Mouse (Mus musculus) CH12.LX (cell line): ENCODE data around the gene Kcnip4.

Experiments
- CTCF ChIP-seq, 2 experiments: IDR thresholded peaks in 1 of 2; conservative IDR thresholded peaks in 1 of 2; 2 replicates each; pipeline ENCODE4 v1.5.1; 2011 to 2012; ENCODE audit warnings: low read depth in 2 of 2, low read length in 2 of 2, improper control_type of control experiment in 1 of 2, inconsistent platforms in 1 of 2, mild to moderate bottlenecking in 1 of 2, moderate library complexity in 1 of 2
- EP300 ChIP-seq: IDR thresholded peaks from 2 replicates; pipeline ENCODE4 v1.6.1; 2011; ENCODE audit warnings: low read length, improper control_type of control experiment
- ETS1 ChIP-seq: conservative IDR thresholded peaks from 2 replicates; pipeline ENCODE4 v1.6.1; 2012; ENCODE audit warnings: low read depth, mild to moderate bottlenecking, inconsistent platforms, low read length, improper control_type of control experiment, moderate library complexity
- GABPA ChIP-seq: IDR thresholded peaks from 2 replicates; pipeline ENCODE4 v1.6.1; 2012; ENCODE audit warnings: low read depth, low read length, improper control_type of control experiment, inconsistent platforms; ENCODE audit not compliant: insufficient replicate concordance
- HCFC1 ChIP-seq: IDR thresholded peaks from 2 replicates; pipeline ENCODE4 v1.6.1; 2012; ENCODE audit warnings: low read depth, mild to moderate bottlenecking, inconsistent platforms, low read length, improper control_type of control experiment
- KAT2A ChIP-seq: IDR thresholded peaks from 2 replicates; pipeline ENCODE4 v1.6.1; 2012; ENCODE audit warnings: low read length, improper control_type of control experiment, inconsistent platforms; ENCODE audit not compliant: insufficient replicate concordance
- MAX ChIP-seq: IDR thresholded peaks from 2 replicates; pipeline ENCODE4 v1.6.1; 2011; ENCODE audit warnings: low read length, improper control_type of control experiment
- NRF1 ChIP-seq: IDR thresholded peaks from 2 replicates; pipeline ENCODE4 v1.6.1; 2014; ENCODE audit warnings: low read depth, mild to moderate bottlenecking, inconsistent platforms, low read length, improper control_type of control experiment, moderate library complexity
- POLR2A ChIP-seq: IDR thresholded peaks from 2 replicates; pipeline ENCODE4 v1.6.1; 2011; ENCODE audit warnings: low read depth, mild to moderate bottlenecking, improper control_type of control experiment, low read length
- RAD21 ChIP-seq: IDR thresholded peaks from 2 replicates; pipeline ENCODE4 v1.6.1; 2011; ENCODE audit warnings: low read depth, mild to moderate bottlenecking, low read length, improper control_type of control experiment, moderate library complexity
- SMC3 ChIP-seq: IDR thresholded peaks from 2 replicates; pipeline ENCODE4 v1.6.1; 2011; ENCODE audit warnings: low read depth, low read length, improper control_type of control experiment
- UBTF ChIP-seq: IDR thresholded peaks from 2 replicates; pipeline ENCODE4 v1.6.1; 2012; ENCODE audit warnings: low read depth, mild to moderate bottlenecking, inconsistent platforms, low read length, improper control_type of control experiment, moderate library complexity
- USF2 ChIP-seq: conservative IDR thresholded peaks from 2 replicates; pipeline ENCODE4 v1.6.1; 2011; ENCODE audit warnings: low read depth, low read length, improper control_type of control experiment
- ZKSCAN1 ChIP-seq: IDR thresholded peaks from 2 replicates; pipeline ENCODE4 v1.6.1; 2012; ENCODE audit warnings: low read depth, inconsistent platforms, low read length, improper control_type of control experiment, borderline replicate concordance

DNA sequence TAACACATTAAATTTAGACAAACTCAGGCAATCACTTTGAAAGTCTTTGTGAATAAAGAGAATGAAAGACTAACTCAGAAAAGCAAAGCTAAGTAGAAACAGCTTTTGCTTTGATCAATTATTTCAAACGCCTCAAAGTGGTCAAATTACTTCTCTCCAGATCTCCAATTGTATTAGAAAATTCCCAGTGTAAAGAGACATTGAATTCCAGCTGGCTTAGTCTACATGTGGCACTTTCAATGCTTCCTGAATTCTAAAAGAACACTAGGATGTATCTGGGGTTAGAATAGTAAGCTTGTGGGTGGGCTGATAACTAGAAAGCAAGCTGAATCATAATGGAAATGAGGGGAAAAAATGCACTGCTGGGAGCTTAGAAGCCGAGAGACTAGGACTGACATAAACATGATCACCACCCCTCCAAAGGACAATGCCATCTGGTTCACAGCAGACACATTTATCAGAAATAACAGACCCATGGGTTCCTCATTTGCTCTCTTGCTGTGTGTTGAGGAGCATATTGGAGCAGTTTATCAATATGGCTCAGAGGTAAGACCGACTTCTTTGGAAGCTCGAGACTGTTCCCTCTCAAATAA is 323.4 kb downstream of the Kcnip4 start:
- TF ChIP-seq HCFC1: no peak
- TF ChIP-seq CTCF (conservative IDR thresholded peaks at IDR 0.05 in 1 of 2, IDR thresholded peaks at IDR 0.05 in 1 of 2; ENCODE audit: low read depth in 2 of 2, low read length in 2 of 2): no peak
- TF ChIP-seq EP300: no peak
- no peak for TF ChIP-seq ZKSCAN1
- TF ChIP-seq USF2: no peak
- TF ChIP-seq POLR2A: no peak
- TF ChIP-seq RAD21: no peak
- TF ChIP-seq GABPA: no peak
- no peak for TF ChIP-seq SMC3
- no peak for TF ChIP-seq NRF1
- TF ChIP-seq KAT2A: no peak
- no peak for TF ChIP-seq ETS1
- no peak for TF ChIP-seq UBTF
- no peak for TF ChIP-seq MAX
